Mouse (Mus musculus) testis, postnatal 10 days (tissue): Measurements from ENCODE around the gene Mst1.

ENCODE experiments used
- DNase-seq: peaks from one replicate; pipeline ENCODE4 v3.0.0; 2021; ENCODE audit warnings: low spot score

Gene Mst1

DNA sequence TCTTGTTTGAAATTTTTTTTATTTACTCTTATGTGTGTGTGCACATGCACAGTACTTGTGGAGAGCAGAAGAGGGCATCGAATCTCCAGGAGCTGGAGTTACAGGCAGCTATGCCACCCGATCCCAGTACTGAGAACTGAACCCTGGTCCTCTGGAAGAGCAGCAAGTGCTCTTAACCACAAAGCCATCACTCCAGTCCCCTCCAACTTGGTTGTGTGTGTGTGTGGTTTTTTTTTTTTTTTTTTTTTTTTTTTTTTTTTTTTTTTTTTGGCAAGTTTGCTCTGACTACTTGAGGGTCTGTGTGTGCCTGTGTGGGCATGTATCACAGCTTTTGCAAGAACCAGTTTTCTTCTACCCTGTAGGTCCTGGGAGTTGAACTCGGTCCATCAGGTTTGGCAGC, 52.1 kb downstream of the Mst1 start:
- DNase-seq: no peak

DNA sequence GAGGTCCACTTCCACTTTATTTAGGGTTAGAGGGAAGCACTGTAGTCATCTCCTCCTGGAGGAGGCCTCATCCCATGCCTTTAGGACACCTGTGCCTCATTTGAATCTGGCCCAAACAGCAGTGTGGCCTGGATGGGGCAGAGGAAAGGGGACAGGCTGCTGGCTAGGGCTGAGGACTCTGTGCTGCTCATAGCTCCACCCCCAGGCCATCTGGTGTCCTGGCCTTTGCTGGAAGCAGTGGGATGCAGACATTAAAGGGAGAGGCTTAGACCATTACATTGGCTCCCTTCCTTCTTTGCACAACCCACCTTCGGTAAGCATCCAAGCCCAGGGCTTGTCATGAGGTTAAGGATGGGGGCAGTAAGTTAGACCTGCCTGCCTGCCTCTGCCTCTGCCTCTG, 53.2 kb downstream of the Mst1 start:
- DNase-seq: no peak
